Mouse (Mus musculus) thymus, postnatal 14 days (tissue): ENCODE data around the gene Stk11ip.

Source experiments
- DNase-seq: peaks from one replicate; pipeline ENCODE4 v3.0.0; 2021

Stk11ip gene

DNA sequence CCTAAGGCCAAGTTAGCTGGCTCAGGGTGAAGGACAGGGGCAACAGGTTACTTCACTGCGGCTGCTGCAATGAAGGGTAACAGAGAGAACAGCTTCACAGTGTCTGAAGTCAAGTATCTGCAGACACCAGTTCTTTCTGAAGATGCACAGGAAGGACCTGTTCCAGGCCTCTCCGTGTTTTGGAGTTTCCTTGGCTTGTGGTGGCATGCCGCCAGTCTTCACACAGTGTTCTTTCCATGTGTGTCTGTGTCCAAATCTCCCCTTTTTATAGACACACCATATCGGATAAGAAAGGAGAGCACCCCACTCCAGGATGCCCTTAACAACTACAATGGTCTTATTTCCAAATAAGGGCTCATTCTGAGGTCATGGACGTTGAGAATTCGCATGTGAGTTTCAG lies 23.0 kb downstream of the Stk11ip start:
- DNase-seq, result no peak

DNA sequence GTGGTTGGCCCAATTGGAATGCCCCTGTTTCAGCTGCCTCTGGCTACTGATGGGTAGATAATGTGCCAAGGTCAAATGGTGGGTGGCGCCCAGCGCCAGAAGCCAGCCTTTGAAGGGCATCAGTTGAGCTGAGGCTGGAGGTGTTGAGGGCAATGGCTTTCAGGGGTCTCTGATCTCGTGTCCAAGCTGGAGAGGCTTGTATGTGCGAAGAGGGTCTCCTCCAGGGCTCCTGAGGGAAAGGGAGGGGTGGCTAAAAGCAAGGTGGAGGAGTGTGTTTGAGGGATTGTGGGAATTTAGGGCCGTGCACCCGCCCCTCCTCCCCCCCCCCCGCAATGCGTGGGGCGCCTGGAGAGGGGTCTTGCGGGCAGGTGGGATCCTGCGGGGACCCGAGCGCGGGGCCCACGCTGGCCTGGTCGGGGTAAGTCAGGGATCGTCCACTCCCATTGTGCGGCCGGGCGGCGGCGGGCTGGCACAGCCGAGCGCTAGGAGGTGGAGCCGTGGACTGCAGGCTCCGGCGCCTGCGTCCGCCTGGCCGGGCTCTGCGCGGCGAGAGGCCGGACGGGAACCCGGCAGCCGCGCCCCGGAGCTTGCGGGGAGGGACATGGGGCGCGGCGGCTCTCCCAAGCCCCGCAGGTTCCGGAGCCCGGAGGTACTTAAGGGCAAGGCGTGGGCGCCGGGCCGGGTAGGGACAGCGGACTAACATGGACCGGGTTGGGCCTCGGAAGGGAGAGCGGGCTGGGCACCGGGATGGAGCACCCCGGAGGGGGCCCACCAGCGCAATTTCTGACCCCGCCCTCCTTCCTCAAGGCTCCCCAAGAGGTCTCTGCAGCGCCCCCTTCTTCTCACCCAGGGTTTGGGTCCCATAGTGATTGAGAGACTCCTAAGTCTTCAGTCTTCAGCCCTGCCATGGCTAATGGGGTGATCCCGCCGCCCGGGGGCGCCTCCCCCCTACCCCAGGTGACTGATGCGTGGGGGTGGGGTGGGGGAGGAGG lies 24.9 kb downstream of the Stk11ip start, which contains the start of gene Slc4a3:
Gene Slc4a3 (plus strand): TSS at position 302 of the 992 bp plus-strand sequence.
- no peak for DNase-seq

- DNase-seq, result no peak
Measured at GRCm38 (mm10) chr1:75547351-75547750, 26.0 kb downstream of the Stk11ip start.

- no peak for DNase-seq
Measured at GRCm38 (mm10) chr1:75548083-75548482, 26.8 kb downstream of the Stk11ip start.

DNA sequence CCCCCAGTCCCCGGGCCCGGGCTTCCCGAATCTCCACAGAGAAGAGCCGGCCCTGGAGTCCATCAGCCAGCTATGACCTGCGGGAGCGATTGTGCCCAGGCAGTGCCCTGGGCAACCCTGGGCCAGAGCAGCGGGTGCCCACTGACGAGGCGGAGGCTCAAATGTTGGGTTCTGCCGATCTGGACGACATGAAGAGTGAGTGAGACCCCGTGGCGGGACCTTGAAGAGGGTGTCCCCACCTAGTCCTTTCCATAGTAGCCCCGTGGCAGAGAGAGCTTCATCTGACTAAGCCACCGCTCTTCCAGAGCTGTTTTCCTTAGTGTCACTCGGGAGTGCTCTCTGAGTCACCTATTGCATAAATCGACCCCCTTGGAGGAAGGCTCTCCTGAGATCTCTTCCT lies 27.5 kb downstream of the Stk11ip start:
- DNase-seq, result no peak

- DNase-seq, result no peak
Measured at GRCm38 (mm10) chr1:75549289-75550279, 28.3 kb downstream of the Stk11ip start.

- no peak for DNase-seq
Measured at GRCm38 (mm10) chr1:75550586-75550985, 29.3 kb downstream of the Stk11ip start.

GRCm38 (mm10) chr1:75555680-75556079 lies 34.4 kb downstream of the Stk11ip start:
- no peak for DNase-seq

GRCm38 (mm10) chr1:75556143-75556781 lies 34.9 kb downstream of the Stk11ip start:
- DNase-seq, result no peak

DNA sequence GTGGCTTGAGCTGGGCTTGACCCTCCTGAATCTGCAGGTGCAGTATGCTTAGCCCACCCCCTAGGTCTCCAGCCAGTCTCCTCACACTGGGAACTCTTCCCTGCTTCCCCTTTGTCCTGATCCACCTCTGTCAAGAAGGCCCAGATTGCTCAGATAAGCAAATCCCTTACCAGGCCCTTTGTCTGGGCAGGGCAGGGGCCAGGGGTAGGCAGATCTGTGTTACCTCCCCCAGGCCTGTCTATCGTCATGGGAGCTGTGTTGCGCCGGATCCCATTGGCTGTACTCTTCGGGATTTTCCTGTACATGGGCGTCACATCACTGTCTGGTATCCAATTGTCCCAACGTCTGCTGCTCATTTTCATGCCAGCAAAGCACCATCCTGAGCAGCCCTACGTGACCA lies 35.7 kb downstream of the Stk11ip start:
- no peak for DNase-seq

- DNase-seq, result no peak
Measured at GRCm38 (mm10) chr1:75558388-75559178, 37.3 kb downstream of the Stk11ip start.

DNA sequence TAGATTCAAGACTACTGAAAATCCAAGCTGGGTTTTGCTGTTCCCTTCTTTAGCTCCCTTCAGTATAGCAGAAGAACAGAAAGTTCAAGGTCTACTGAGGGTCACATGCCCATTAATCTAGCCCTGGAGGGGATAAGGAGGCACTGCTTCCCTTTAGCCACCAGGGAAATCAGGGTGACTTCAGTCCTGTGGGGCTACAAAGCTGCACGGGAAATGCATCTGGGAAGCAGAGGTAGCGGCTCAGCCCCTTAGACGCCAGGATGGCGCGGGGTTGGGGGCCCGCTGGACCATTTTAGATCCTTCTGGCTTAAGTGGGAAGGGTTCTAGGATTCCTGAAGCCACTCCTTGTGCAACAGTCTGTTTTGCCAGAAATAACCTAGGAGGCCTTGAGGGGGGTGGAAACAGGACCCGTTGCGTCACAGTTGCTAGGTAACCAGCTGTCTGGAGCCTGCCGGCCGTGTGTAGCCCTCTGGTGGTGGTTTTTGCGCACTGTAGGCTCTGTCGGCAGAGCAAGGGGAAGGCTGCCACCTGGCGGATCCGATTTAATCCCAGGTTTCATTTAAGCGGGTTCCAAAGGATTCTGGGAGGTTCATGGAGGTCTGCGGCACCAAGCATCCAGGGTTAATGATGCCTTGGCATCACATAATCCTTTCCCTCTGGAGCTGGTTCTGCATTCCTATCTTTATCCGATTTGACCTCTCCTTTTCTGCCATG lies 38.0 kb downstream of the Stk11ip start:
- DNase-seq, result peak; percentile 83

GRCm38 (mm10) chr1:75560206-75560913 lies 39.0 kb downstream of the Stk11ip start:
- no peak for DNase-seq

- DNase-seq, result no peak
Measured at GRCm38 (mm10) chr1:75561221-75561897, 40.0 kb downstream of the Stk11ip start.

- no peak for DNase-seq
Measured at GRCm38 (mm10) chr1:75561898-75562238, 40.5 kb downstream of the Stk11ip start.

DNA sequence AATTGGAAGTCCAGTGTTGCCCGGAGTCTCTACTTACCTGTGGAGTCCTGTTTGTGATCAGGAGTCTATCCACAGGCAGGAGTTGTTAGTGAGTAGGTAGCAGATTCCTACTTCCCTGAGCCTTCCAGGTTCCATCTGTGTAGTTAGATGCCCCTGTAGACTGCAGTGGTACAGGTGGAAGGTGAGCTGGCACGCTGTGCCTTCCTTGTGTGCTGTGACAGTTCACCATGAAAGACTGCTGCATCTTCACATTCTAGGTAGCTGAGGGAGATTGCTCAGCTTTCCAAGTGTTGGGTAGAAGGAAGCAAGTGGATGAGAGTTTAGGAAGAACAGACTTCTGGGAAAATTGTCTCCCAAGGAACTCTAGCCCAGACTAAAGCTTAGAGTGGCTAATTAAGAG lies 42.8 kb downstream of the Stk11ip start:
- DNase-seq, result no peak

DNA sequence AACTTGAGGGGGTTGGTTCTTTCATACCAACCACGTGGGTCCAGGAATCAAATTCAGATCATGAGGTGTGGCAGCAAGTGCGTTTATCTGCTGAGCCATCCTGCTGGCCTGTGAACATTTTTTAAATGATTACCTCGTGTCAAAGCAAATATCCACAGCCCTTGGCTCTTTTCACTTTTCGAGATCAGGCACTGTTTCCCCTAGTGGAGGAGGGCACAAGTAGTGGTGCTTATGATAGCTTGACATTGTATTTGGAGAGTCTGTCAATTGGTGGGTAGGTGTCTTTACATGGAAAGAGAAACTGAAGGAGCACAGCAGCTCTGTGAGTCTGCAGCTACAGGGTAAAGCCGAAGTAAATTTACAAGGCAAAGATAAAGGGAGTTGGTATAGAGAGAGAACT lies 43.6 kb downstream of the Stk11ip start:
- no peak for DNase-seq

DNA sequence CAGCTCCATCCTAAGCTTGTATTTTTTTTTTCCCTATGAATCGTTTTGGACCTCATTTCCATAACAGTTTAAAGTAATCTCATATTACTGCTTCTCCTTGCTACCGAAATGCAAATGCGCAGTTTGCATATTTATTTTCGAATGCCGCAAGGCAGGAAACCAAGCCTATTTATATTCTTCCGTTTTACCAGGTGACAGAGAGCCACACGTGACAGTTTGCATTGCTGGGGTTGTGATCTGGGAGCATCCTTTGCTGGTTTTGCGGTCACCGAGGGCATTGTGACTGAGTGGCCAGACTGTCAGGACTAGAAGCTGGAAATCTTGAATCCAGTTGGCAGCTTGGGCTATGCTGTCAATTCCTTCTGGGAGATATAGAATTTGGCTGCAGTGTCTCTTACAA lies 44.3 kb downstream of the Stk11ip start:
- DNase-seq, result peak; percentile 37

- no peak for DNase-seq
Measured at GRCm38 (mm10) chr1:75570403-75570802, 49.1 kb downstream of the Stk11ip start.

DNA sequence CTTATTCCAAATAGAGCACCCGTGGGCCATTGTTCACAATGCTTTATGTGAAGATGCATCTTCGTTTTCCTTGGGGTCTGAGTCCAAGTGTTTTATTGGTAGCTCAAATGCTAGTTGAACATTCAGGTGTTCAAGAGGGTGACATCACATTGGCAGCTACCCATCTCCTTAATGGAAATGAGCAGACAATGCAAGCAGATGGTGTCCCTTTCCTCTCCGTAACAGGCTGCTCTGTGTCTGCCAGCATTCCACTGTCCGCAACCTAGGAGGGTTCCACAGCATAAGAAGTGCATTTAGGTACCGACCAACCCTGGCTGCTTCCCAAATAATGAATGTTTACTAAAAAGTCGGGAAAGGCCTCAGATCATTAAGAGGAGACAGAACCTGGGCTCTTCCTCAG lies 51.4 kb downstream of the Stk11ip start:
- DNase-seq, result no peak
